Mouse (Mus musculus) kidney, adult 2 months (tissue): ENCODE measurements around the gene Cyp4a14.

Experiments
- CTCF ChIP-seq: fragments of 200-500 bp; conservative IDR thresholded peaks from 2 replicates; pipeline ENCODE4 v1.5.1; 2011; ENCODE audit warnings: low read depth, mild to moderate bottlenecking, control low read depth, low read length, moderate library complexity, mixed read lengths; ENCODE audit not compliant: insufficient read depth, insufficient read length
- POLR2A ChIP-seq: fragments of 200-500 bp; IDR thresholded peaks from one replicate; pipeline ENCODE4 v1.6.1; 2011; ENCODE audit warnings: low read depth, low read length, control low read depth

GRCm38 (mm10) chr4:115545101-115545500 lies 49.2 kb upstream of the Cyp4a14 start:
- TF ChIP-seq CTCF, result no peak
- TF ChIP-seq POLR2A, result no peak
